Mouse (Mus musculus): ENCODE measurements around the gene Slc7a12. TPM values are rescaled to one million over a fixed set of nuclear protein-coding genes. Genes with fewer than 3 reads are reported as not detected.

Gene Slc7a12
- total RNA-seq (2021): not detected
- long read RNA-seq, experiment 1: 0 reads
- long read RNA-seq, experiment 2: 0 reads

DNA sequence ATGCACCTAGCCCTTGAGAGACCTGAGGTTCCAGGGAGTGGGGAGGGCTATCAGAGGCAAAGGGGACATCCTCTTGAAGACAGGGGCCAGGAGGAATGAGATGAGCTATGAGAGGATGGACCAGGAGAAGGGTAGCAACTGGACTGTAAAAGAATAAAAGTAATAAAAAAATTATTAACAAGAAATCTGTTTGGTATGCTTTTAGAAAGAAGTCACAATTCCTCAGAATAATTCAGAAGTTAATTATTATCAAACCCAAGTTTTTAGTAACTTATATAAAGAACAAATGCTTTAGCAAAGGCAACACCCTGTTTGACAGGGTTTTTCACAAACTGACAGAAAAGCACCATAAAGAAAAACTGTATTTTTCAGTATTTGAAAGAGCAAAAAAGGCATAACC is at the start of gene Slc7a12:
Slc7a12 (plus strand) TSS at position 301 of the 400 bp plus-strand sequence.
- no peak for DNase-seq

DNA sequence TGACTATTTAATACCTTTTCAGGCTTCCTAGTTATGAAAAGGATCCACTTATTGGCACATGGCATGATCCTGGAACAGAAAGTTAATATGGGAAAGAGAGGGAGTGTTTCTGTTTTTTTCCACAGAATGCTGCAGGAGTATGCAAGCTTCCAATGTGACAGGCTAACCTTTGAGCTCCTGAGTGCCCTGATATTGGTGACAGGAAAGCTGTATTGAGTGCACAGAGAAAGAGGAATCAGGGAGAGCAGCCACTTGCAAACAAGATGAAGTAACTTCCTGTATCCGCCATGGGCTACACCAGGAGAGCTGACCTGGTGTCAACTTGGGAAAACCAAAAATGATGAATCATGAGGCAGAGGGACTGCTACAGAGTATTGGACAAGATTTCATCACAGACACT is 48.1 kb upstream of the Slc7a12 start:
- DNase-seq: no peak

DNA sequence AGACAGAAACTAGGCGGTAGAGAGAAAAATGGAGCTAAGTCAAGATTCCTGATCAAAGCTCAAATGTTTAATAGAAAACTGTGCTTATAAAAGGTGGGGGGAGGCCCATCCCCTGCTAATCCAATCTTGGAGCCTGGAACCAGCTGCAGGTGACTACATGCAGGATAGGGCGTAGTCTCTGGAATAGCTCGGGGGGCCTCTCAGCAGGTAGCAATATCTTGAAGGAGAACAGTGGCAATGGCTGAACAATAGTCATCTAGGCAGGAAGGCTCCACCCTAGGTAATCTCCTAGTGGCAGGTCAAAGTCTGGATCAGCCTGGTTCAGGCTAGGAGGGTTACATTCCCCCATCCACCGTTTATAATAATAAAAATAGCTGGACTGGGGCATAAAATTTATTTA is 34.5 kb upstream of the Slc7a12 start:
- DNase-seq: no peak

DNA sequence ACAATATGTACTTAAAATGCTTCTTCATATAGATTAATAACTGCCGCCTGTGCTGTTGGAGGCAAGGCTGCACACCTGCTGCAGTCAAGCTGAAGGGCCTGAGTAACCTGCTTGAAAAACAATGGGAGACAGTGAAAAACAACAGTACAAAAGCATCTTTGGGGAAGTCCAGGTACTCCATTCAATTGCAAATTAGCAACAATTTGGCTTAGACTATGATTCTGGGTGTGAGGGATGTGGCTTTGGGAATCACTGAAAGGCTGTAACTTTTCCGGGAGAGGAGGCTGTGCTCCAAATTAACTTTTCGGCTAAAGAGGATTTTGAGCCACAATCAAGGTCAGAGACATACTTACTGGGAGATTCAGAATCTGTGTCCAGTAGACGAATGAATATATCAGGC is 33.8 kb upstream of the Slc7a12 start:
- DNase-seq: no peak

Other genes starting within 250 kb of the Slc7a12 start
- gene 1810022K09Rik, start 130.6 kb downstream of the Slc7a12 start, total RNA-seq (2021): 10 to 100 TPM; 64.6 to 69.1 TPM
- under 1 TPM; 0.26 to 0.83 TPM for gene Car13, start 161.0 kb downstream of the Slc7a12 start, total RNA-seq (2021)

Data from gastrocnemius, postnatal 25 days (tissue).